Mouse (Mus musculus) forebrain, embryonic 10.5 days (tissue): ENCODE measurements around the gene Gm9844. TPM values are rescaled to one million over a fixed set of nuclear protein-coding genes. Genes with fewer than 3 reads are reported as not detected.

ENCODE experiments used
- DNase-seq: peaks from one replicate; pipeline ENCODE4 v3.0.0-alpha.2; 2017; ENCODE audit warnings: low spot score; ENCODE audit errors: extremely low spot score
- H3K27ac ChIP-seq: fragments of 300-500 bp; sonication (generic); 2 replicates; pipeline ENCODE4 v1.5.1; 2016; ENCODE audit warnings: mild to moderate bottlenecking
- H3K27me3 ChIP-seq: fragments of 300-500 bp; sonication (generic); 2 replicates; pipeline ENCODE4 v1.6.1; 2016; ENCODE audit warnings: mild to moderate bottlenecking; ENCODE audit not compliant: poor library complexity, severe bottlenecking
- H3K36me3 ChIP-seq: fragments of 300-500 bp; sonication (generic); replicated peaks from 2 replicates; pipeline ENCODE4 v1.6.1; 2016; ENCODE audit warnings: mild to moderate bottlenecking, moderate library complexity
- H3K4me1 ChIP-seq: fragments of 300-500 bp; sonication (generic); 2 replicates; pipeline ENCODE4 v1.6.1; 2016
- H3K4me3 ChIP-seq: fragments of 300-500 bp; sonication (generic); 2 replicates; pipeline ENCODE4 v1.5.1; 2016; ENCODE audit warnings: mild to moderate bottlenecking, moderate library complexity
- H3K9me3 ChIP-seq: fragments of 300-500 bp; sonication (generic); 2 replicates; pipeline ENCODE4 v1.6.1; 2016; ENCODE audit warnings: mild to moderate bottlenecking, moderate library complexity
- WGBS: fragments of 180-500 bp; shearing (Covaris S2); methylation state at CpG from one replicate; pipeline ENCODE4 v1.1.7; 2016; 5-methylcytosine and 5-hydroxymethylcytosine counted together
- polyA plus RNA-seq: library from polyadenylated mRNA; unstranded; fragments of >200 nt; fragmentation: Nextera tagmentation; extraction: Ambion mirVana; gene quantifications from 2 replicates; pipeline ENCODE4 v1.2.1, GENCODE M21; 2016

The Gm9844 gene
- polyA plus RNA-seq, 1 experiment from 2014 or later = 12.8 TPM

DNA sequence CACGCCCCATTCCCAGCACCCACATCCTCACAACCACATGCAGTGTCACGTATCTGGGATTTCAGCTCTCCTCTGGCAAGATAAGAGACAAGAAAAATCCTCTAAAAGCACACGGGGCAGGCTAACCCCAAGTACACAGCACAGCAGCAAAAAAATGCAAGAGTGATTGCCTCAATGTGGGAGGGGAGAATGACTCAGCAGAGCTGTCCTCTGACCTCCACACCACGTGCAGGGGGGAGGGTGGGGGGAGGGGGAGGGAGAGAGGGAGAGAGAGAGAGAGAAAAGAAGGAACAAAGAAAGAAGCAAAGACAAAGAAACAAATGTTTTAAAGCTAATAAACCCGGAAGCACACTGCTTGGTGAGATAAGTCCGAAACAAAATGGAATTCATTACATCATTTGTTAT, 11.1 kb upstream of the Gm9844 start:
- Histone ChIP-seq H3K27ac (0 out of 2 replicates have a peak overlapping the region, but pooled peaks have one; percentile 52), H3K4me3 (no peak overlapping the region)
- DNase-seq = no peak

DNA sequence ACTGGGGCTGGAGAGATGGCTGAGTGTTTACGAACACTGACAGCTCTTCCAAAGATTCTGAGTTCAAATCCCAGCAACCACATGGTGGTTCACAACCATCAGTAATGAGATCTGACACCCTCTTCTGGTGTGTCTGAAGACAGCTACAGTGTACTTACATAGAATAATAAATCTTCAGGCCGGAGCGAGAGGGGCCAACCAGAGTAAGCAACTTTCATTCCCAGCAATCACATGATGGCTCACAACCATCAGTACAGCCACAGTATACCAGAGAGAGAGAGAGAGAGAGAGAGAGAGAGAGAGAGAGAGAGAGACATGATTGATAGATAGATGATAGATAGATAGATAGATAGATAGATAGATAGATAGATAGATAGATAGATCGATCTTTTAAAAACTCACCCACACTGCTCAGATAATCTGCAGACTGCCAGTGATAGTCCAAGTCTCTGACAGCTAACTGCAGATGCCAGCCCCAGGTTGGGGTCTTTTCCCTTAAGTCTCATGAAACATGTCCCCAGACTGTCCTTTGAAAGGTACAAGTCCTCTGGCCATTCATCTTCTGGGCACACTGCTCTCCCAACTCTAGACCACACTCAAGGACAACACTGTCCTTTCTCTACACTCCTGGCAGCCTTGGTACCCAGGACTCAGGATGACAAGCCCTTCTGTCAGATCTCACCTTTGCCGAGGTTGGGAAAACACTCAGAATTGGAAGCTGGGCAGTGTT, 10.3 kb upstream of the Gm9844 start:
- DNase-seq = no peak
- Histone ChIP-seq H3K36me3 (no peaks in the 10 kb centered on the region), H3K4me3 (0 out of 2 replicates have a peak overlapping the region, but pooled peaks have one; percentile 12), H3K9me3 (no peaks in the 10 kb centered on the region), H3K4me1 (peaks cover 24% of the 10 kb centered on the region), H3K27ac (peak overlapping the region; percentile 52), H3K27me3 (no peaks in the 10 kb centered on the region)
- 92% methylated on average over 5 of the region's 5 CpGs for WGBS

More for the DNA sequence above, 11.1 kb upstream of the Gm9844 start:
- 42% methylated on average over 6 of the region's 6 CpGs for WGBS
- peaks cover 28% of the 10 kb centered on the region for H3K4me1 ChIP-seq
- no peaks in the 10 kb centered on the region for H3K27me3 ChIP-seq
- H3K9me3 ChIP-seq = no peaks in the 10 kb centered on the region
- H3K36me3 ChIP-seq = no peaks in the 10 kb centered on the region

DNA sequence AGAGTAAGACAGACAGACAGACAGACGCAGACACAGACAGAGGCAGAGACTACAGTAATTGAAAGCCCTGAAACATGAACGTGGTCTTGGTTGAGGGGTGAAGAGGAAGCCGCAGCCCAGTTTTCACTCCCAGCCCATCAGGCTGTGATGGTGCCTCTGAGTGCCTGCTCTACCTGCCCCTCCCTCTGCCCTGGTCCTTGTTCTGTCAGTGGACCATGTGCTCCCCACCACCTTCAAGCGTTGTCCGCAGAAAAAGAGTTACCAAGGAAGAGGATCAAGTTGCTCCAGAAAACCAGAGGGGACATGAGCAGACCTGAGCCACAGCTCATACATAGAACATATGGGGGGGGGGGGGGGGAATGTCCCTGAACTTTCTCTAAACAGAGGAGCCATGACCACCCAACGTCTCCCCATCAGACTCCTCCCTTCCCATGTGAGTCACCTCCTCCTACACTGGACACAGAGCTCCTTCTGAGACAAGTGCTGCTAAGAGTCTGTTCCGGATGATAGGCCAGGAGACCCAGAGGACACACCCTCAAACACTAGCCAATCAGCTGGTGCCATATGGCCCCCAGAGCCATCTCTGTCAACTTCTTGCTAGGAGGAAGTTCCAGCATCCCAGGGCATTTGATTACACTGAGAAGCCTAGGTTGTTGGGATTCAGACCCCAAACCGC, 9.3 kb upstream of the Gm9844 start:
- no peaks in the 10 kb centered on the region for H3K36me3 ChIP-seq
- no peak overlapping the region for H3K4me3 ChIP-seq
- WGBS = 80% methylated on average over 8 of the region's 8 CpGs
- peak overlapping the region; percentile 26; the same call in 1 of the 2 replicates for H3K27ac ChIP-seq
- H3K9me3 ChIP-seq = no peaks in the 10 kb centered on the region
- no peak for DNase-seq
- H3K27me3 ChIP-seq = no peaks in the 10 kb centered on the region
- H3K4me1 ChIP-seq = peaks cover 27% of the 10 kb centered on the region

DNA sequence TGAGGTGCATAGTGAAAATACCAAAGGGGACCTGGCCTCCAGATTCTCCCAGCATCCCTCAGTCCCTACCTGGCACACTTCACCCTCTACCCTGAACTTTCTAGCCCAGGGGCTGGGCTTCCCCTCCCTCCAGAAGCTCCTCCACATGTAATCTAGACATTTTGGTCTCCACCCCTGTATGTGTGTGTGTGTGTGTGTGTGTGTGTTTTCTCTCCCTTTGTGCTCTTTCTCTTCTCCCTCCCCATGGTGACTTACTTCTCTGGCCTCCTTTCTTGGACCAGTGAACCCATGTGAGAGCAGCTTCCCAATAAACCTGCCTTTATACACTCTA, 8.8 kb upstream of the Gm9844 start:
- no peaks in the 10 kb centered on the region for H3K9me3 ChIP-seq
- H3K36me3 ChIP-seq = no peaks in the 10 kb centered on the region
- peak overlapping the region; percentile 67; the same call in 1 of the 2 replicates for H3K27ac ChIP-seq
- H3K27me3 ChIP-seq = no peaks in the 10 kb centered on the region
- no peak overlapping the region for H3K4me3 ChIP-seq
- no peak for DNase-seq
- H3K4me1 ChIP-seq = peaks cover 27% of the 10 kb centered on the region

DNA sequence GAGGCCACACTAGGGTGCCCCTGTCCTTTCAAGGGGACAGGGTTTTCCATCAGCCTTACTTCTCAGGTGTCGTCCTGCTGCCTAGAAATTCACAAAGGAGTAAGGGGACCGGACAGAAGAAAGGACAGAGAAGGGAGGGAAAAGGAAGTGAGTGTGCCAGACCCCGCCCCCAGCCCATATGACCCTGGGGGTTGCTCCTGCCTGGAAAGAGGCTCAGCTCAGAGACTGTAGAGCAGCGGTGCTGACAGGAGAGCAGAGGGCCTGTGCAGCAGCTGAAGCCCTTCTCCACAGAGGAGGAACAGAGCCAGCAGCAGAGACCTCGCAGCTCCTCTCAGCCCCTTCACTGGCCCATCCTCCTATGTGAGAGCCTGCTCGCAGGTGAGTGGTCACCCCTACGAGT, 8.3 kb upstream of the Gm9844 start:
- Histone ChIP-seq H3K27ac (peak overlapping the region; percentile 67), H3K9me3 (no peaks in the 10 kb centered on the region), H3K27me3 (no peaks in the 10 kb centered on the region), H3K36me3 (no peaks in the 10 kb centered on the region), H3K4me1 (peaks cover 27% of the 10 kb centered on the region), H3K4me3 (no peak overlapping the region)
- 40% methylated on average over 7 of the region's 7 CpGs for WGBS
- DNase-seq = no peak

DNA sequence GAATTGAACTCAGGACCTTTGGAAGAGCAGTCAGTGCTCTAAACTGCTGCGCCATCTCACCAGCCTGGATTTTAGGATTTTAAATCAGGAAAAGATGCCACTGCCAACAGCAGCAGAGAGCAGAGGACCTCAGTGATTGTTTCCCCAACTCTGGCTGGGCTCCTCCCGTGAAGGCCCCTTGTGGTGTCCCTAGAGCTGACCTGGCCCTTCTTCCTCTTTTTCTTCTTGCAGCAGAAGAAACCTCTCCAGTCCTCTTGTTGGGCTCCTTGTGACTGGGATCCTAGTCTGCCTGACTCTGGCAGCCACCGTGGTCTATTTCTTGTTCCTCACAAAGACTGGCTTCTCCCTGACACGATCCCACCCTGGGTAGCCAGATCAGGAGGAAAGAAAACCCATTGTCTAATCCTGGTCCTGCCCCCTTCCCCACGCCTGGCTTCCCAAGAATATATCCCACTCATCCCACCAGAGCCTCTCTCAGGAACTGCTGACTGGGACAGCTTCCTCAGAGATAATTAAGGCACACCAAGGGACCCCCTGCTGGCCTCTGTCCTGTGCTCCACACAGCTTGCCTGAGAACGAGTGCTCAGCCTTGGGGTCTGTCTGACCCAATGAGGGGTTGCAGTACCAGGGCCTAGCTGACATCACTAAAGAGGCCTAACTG, 5.4 kb upstream of the Gm9844 start:
- Histone ChIP-seq H3K4me1 (peaks cover 19% of the 10 kb centered on the region), H3K4me3 (no peak overlapping the region), H3K27me3 (no peaks in the 10 kb centered on the region), H3K9me3 (no peaks in the 10 kb centered on the region), H3K27ac (peak overlapping the region; percentile 58), H3K36me3 (no peaks in the 10 kb centered on the region)
- 29% methylated on average over 6 of the region's 6 CpGs for WGBS
- no peak for DNase-seq

DNA sequence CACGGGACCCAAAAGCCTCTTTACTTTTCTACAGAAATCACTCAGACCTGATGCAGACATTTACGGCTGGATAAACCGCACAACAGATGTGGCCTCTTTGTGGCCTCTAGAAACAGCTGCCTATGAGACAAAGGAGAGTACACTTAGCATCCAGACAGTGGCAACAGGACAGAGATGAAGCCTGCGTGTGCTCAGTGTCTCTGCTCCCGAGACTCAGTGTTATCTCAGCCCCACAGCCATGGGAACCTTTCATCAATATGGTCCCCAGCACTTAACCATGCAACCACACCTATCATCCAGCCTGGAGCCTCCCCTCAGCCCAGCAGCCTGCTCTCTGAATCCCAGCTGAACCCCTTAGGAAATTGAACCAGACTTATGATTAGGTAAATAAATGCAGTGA, 2.8 kb upstream of the Gm9844 start:
- no peak overlapping the region for H3K4me3 ChIP-seq
- WGBS = 80% methylated on average over 5 of the region's 5 CpGs
- no peaks in the 10 kb centered on the region for H3K36me3 ChIP-seq
- no peak overlapping the region for H3K27ac ChIP-seq
- peaks cover 10% of the 10 kb centered on the region for H3K4me1 ChIP-seq
- 0 out of 2 replicates have a peak, but pooled peaks cover 2% of the 10 kb centered on the region for H3K9me3 ChIP-seq
- H3K27me3 ChIP-seq = no peaks in the 10 kb centered on the region
- DNase-seq = no peak

DNA sequence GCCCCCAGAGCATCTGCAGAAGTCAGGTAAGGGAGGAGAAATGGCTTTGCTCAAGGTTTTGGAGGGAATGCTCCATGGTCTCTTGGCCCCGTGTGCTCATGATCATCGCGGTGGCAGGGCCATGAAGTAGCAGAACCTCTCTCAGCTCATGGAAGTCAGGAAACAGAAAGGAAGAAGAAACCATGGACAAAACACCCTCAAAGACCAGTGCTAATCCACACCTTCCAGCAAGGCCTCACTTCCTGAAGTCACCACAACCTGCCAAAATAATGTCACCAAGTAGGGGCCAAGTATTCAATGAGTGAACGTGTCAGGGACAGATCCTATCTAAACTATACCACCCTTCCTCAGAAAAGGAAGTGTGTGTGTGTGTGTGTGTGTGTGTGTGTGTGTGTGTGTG, 840 bp downstream of the Gm9844 start:
- H3K27me3 ChIP-seq = no peaks in the 10 kb centered on the region; the same call in 1 of the 2 replicates
- H3K9me3 ChIP-seq = 0 out of 2 replicates have a peak, but pooled peaks cover 2% of the 10 kb centered on the region
- WGBS = 89% methylated on average over 4 of the region's 4 CpGs
- no peak overlapping the region for H3K27ac ChIP-seq
- H3K4me3 ChIP-seq = no peak overlapping the region
- H3K4me1 ChIP-seq = peaks cover 6% of the 10 kb centered on the region; the same call in 1 of the 2 replicates
- no peaks in the 10 kb centered on the region for H3K36me3 ChIP-seq
- DNase-seq = no peak

DNA sequence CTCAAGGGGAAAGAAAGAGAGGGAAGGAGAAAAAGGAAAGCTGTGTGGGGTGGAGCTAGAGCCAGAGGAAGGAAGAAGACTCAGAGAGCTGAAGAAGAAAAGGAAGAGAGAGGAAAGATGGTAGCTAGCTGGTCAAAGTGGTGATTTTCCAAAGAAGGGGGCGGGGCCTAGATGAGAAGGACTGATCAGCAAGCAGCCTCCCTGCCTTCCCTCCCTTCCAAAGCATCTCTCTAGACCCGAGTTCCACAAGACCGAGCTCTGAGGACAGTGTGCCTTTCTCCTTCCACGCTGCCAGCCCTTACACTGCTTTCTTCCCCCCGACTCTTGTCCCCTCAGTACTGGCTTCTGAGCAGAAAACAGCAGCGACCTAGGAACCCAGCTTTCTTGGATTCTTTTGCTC, 2.1 kb downstream of the Gm9844 start:
- WGBS = 28% methylated on average over 6 of the region's 6 CpGs
- no peaks in the 10 kb centered on the region for H3K36me3 ChIP-seq
- no peak overlapping the region for H3K27ac ChIP-seq
- H3K4me1 ChIP-seq = peaks cover 10% of the 10 kb centered on the region
- no peak overlapping the region for H3K4me3 ChIP-seq
- DNase-seq = no peak
- H3K27me3 ChIP-seq = peaks cover 7% of the 10 kb centered on the region
- 0 out of 2 replicates have a peak, but pooled peaks cover 2% of the 10 kb centered on the region for H3K9me3 ChIP-seq

DNA sequence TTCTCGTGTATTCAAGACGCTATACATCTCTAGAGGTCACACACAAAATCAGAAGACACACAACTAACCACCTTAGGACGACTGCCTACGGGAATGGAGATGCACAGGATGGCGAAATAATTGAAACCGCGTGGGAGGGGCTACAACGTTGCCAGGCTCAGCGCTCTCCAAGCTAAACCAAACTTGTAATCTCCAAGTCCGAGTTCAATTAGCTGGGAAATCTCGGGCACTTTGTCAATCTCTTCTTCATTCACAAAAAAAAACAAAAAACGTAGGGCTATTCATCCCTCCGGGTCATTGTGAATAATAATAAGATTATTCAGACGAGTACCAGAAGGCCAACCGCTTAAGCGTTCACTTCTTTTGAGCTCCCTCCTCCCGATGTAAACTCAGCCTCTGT, 7.1 kb downstream of the Gm9844 start:
- Histone ChIP-seq H3K36me3 (no peaks in the 10 kb centered on the region), H3K9me3 (peaks cover 12% of the 10 kb centered on the region), H3K27ac (no peak overlapping the region), H3K27me3 (peaks cover 31% of the 10 kb centered on the region), H3K4me3 (no peak overlapping the region), H3K4me1 (peaks cover 20% of the 10 kb centered on the region)
- no peak for DNase-seq
- 54% methylated on average over 17 of the region's 17 CpGs for WGBS

DNA sequence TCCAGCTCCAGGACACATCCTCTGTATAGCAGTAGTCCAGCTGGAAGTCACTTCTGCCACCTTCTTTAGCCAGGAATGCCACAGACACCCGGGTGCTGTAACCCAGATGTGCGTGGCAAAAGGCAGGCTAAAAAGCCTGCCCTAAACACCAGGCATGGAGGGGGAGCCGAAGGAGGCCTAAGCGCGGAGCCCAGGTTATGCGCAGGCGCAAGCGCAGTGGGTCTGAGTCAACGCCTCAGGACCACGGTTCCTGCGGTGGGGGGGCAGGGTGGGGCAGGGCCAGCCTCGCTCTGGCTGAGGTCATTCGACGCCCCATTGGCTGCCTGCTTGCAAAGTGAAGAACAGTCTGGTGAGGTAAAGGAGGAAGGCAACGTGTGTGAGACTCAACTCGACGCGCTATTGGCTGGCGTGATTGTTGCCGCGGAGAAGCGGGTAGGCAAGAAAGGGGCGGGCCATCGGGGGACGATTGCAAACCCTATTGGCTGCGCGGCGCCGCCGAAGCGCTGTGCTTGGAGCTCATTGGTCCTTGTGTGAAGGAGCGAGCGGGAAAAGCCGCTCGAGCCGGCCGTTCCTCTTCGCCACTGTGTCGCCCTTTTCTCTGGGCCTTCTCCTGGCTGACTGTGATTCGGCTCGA, 7.6 kb downstream of the Gm9844 start, which contains the start of the genes Lypd4 and Dmrtc2:
Gene Lypd4, minus strand, starts transcription at position 410 of the 634 bp plus-strand sequence.
Gene Dmrtc2, plus strand, starts transcription at position 526 of the 634 bp plus-strand sequence.
- peak within 1 kb of the TSS; percentile 6; the same call in 1 of the 2 replicates for H3K4me3 ChIP-seq
- no peak within 1 kb of the TSS for H3K27ac ChIP-seq
- no peak for DNase-seq
- H3K36me3 ChIP-seq = no peaks in the 10 kb centered on the region
- H3K9me3 ChIP-seq = peaks cover 12% of the 10 kb centered on the region
- peaks cover 16% of the 10 kb centered on the region for H3K4me1 ChIP-seq
- 53% methylated on average over 41 of the region's 41 CpGs for WGBS
- peaks cover 33% of the 10 kb centered on the region for H3K27me3 ChIP-seq

DNA sequence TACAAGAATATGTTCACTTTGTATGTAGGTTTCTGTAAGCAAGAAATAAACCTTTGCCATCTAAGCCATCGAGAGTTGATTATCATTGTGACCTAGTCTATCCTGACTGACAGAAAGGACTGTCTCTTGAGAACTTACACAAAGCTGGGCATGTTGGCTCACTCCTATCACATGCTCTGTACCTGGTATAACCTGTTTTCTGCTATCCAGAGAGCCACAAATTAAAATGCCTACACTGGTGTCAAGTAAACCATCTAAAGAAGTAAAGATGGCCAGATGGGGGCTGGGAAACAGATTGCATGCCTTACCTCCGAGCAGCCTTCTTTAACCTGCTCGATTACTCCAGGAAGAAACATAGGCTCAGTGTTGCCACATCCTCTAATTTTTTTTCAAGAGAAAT, 15.6 kb downstream of the Gm9844 start:
- Histone ChIP-seq H3K4me3 (no peak overlapping the region), H3K4me1 (peaks cover 24% of the 10 kb centered on the region), H3K9me3 (no peaks in the 10 kb centered on the region), H3K27me3 (0 out of 2 replicates have a peak, but pooled peaks cover 7% of the 10 kb centered on the region), H3K36me3 (no peaks in the 10 kb centered on the region), H3K27ac (no peak overlapping the region)
- DNase-seq = no peak
- WGBS = 70% methylated on average over 3 of the region's 3 CpGs
